Mouse (Mus musculus): ENCODE results near the gene Gga3. TPM values are rescaled to one million over a fixed set of nuclear protein-coding genes. Genes with fewer than 3 reads are reported as not detected.
A peak's percentile ranks its signal among the peaks of the same experiment; 100 is the strongest.

Gga3 gene
- total RNA-seq, 2 experiments from 2014 or later, result 18.0 to 20.7 TPM

DNA sequence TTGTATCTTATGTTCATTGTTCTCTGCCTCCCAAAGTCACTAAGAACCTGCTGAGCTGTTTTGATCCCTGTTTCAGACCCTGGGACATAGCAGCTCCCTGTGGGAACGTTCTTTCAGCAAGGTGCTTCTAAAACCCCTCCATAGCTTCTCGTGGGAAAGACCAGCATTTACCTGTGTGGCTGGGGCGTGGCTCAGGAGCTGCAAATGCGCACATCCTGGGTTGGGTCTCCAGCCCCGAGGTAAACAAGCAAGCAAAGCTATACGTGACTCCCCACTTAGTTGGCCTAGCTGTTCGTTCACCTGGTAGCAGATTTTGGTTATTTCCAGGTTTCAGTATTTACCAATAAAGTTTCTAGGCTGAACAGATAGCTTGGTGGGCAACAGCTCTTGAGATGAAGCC lies 28.4 kb upstream of the Gga3 start:
- no peak for ATAC-seq (replicated peaks; ENCODE audit: low FRiP score, poor library complexity, severe bottlenecking)

DNA sequence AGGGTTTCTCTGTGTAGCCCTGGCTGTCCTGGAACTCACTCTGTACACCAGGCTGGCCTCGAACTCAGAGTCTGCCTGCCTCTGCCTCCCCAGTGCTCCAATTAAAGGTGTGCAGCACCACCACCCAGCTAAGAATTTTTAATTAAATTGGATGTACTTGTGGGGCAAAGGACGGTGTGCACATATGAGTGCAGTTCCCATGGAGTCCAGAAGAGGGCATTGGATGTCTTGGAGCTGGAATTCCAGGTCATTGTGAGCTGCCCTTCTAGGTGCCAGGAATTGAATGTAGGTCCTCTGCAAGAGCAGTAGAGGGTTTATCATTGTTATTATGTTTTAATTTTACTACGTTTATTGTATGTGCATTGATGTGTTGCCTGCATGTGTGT lies 27.6 kb upstream of the Gga3 start:
- ATAC-seq (replicated peaks; ENCODE audit: low FRiP score, poor library complexity, severe bottlenecking), result no peak

DNA sequence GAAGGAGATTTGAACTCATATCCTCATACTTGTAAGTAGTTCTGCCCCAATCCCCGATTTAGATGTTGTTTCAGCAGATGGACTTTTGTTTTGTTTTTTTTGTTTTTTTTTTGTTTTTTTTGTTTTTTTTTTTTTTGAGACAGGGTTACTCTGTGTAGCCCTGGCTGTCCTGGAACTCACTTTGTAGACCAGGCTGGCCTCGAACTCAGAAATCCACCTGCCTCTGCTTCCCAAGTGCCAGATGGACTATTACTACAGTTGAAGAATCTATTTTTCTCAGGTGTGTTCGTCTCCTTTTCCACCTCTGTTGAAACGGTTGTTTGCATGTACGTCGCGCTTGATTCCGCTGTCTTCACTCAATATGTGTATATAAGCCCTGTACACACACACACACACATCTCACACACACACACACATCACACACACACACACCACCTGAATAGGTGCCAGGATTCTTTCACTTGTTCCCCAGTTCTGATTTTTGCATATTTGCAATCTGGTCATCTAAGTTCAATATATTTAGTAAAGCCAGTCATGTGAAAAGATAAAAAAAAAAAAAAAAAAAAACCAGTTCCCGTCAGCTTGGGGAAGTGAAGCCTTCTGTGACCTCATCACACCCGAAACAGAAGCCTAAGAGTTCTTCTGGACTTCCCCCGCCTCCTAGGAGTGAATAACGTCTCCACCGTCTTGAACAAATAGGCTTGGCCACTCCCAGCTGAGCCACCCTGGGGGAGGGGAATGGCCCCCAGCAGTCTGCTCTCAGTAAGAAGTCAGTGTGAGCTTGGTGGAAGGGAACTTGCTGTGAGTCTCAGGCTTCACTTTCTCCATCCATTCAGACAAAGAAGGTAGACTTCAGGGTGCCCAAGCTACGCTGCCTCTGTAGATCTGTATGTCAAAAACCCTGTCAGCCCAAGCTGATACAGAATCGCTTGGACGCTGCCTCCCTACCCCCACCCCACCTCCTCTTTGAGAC lies 27.0 kb upstream of the Gga3 start:
- no peak for ATAC-seq (replicated peaks; ENCODE audit: low FRiP score, poor library complexity, severe bottlenecking)

- ATAC-seq (replicated peaks; ENCODE audit: low FRiP score, poor library complexity, severe bottlenecking), result no peak
Observed at GRCm38 (mm10) chr11:115629734-115630531, 26.1 kb upstream of the Gga3 start.

DNA sequence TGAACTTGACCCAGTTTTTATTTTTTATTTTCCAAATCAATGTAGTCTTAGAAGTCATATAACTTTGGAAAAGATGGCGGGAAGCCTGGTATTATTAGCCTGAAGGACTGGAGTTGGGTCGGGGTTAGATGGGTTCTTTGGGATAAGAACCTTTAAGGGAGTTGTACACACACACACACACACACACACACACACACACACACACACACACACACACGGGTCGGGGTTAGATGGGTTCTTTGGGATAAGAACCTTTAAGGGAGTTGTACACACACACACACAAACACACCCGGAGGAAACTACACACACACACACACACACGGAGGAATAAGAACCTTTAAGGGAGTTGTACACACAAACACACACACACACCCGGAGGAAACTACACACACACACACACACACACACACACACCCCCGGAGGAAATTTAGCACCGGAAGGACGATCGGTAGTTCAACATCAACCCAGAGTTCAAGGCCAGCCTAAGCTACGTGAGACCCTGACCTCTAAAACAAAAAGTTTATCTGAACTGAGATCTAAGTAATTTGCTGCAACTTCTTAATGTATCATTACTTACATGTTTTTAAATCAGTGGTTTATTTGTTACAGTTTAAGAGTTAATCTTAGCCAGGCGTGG lies 24.7 kb upstream of the Gga3 start:
- peak; percentile 10 for ATAC-seq (replicated peaks; ENCODE audit: low FRiP score, poor library complexity, severe bottlenecking)

DNA sequence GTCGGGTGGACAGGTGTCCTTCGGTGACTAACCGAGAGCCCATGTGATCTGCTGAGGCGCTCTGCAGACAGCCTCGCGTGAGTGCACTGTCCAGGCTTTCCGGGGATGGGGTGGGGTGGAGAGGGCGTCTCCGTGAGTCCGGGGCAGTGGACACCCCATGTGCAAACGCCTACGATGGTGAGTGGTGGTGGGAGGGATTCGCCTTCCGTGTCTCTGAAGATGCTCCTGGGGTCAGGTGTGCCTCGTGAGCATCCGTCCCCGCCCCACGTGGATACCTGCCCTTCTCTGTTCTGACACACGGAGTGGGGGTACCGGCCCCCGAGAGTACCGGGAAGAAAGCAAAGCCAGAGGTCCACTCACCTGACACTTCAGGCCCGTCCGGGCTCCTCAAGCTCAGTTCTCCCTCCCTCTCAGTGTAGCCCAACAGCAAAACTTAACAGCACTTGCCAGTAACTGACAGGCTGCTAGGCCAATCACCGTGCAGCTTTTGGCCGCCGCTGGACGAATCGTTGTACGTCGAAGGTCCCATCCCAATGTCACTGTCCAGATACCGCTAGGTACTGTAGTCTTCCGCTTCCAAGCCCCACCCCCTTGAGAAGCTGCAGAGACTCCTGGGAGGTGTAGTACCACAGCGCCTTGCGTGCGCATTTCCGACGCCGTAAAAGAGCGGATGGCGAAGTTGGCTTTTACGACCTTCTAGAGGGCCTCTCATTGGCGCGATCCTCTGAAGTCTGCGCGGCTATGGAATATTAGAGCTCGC lies 24.0 kb upstream of the Gga3 start, which contains the start of gene Slc25a19:
TSS of gene Slc25a19 (minus strand) at position 591 of the 760 bp plus-strand sequence.
- peak; percentile 92 for ATAC-seq (replicated peaks; ENCODE audit: low FRiP score, poor library complexity, severe bottlenecking)

DNA sequence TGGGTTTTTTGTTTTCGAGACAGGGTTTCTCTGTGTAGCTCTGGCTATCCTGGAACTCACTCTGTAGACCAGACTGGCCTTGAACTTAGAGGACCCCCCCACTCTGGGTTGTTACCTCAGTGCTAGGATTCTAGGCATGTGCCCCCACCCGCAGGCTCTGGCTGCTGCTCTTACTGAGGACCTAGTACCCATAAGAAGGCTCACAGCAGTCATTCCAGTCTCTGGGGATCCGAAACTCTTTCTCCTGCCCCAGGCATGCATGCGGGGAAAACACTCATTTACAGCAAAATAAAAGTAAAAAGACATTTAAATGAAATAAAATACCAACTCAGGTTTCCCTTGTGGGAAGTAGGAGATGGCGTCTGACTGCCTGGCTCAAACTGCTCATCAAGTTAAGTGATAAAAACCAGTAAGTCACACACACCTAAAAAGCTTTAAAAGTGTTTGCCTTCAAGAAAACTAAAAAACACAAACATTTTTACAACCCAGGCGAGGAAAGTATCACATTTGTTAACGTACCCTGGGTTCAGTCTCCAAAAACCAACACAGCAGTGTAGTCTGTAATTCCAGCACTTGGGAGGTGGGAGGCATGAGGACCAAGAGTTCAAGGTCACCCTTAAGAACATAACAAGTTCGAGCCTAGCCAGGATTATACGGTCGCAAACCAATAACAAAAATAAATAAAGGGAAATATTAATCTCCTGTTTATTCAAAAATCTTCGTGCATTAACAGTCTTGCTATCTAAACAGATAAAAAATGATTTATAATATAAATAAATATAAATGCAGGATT lies 23.2 kb upstream of the Gga3 start:
- no peak for ATAC-seq (replicated peaks; ENCODE audit: low FRiP score, poor library complexity, severe bottlenecking)

GRCm38 (mm10) chr11:115625877-115626276 lies 22.0 kb upstream of the Gga3 start:
- no peak for ATAC-seq (replicated peaks; ENCODE audit: low FRiP score, poor library complexity, severe bottlenecking)

GRCm38 (mm10) chr11:115623487-115624070 lies 19.7 kb upstream of the Gga3 start:
- no peak for ATAC-seq (replicated peaks; ENCODE audit: low FRiP score, poor library complexity, severe bottlenecking)

DNA sequence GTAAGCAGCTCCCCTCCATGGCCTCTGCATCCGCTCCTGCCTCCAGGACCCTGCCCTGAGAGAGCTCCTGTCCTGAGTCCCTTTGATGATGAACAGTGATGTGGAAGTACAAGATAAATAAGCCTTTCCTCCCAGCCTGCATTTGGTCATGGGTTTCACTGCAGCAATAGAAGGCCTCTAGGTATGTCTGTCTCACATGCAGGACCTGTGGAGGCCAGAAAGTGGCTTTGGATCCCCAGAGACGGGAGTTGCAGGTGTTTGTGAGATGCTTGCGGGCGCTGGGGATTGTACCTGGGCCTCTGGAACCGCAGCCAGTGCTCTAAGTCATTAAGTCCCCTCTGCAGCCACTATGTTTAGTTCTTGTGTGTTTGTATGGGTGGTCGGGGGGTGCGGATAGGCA lies 16.1 kb upstream of the Gga3 start:
- no peak for ATAC-seq (replicated peaks; ENCODE audit: low FRiP score, poor library complexity, severe bottlenecking)

DNA sequence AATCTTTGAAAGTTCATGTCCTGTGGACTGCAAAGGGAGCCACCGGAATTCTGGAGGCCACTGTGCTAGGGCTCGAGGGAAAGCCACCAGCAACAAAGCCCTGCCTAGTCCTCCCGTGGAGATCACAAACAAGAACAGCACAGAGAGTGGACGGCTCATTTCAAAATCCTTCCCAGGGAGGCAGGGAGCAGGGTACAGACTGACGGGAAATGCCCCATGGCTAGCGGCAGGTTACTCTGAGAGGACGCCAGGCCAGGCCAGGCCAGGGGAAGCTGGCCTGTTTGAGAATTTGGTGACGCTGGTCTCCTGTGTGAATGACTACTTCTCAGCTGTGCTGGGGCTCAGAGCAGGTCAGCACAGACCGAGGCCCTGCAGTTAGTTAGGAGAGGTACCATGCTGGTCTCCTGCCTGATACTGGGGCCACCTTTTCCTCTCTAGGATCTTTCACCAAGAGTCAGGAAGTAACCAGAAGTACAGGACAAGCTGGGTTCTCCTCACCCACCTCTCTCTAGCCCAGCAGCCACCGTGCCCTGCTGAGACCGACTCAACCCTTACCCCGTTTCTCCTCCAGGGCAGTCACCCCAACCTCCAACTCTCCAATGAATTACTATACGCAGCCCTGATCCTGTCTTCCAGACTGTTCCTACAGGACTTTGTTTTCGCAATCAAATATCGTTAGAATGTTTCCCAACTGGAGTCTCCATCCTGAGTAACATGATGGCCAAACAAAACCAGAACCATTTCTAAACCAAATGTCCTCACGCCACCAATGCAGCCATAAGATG lies 15.1 kb upstream of the Gga3 start:
- no peak for ATAC-seq (replicated peaks; ENCODE audit: low FRiP score, poor library complexity, severe bottlenecking)

DNA sequence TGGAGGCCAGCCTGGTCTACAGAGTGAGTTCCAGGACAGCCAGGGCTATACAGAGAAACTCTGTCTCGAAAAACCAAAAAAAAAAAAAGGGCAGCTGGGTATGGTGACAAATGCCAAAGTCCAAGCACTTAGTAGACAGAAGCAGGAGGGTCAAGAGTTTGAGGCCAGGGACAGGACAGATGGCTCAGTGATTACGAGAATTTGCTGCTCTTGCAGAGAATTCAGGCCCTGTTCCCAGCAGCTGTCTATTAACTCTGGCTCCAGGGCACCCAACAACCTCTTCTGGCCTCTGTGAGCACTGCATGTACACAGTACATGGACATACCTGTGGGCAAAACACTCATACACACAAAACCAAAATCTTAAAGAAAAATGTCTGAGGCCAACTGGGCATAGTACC lies 14.2 kb upstream of the Gga3 start:
- ATAC-seq (replicated peaks; ENCODE audit: low FRiP score, poor library complexity, severe bottlenecking), result no peak

- no peak for ATAC-seq (replicated peaks; ENCODE audit: low FRiP score, poor library complexity, severe bottlenecking)
Observed at GRCm38 (mm10) chr11:115616893-115617292, 13.0 kb upstream of the Gga3 start.

- no peak for ATAC-seq (replicated peaks; ENCODE audit: low FRiP score, poor library complexity, severe bottlenecking)
Observed at GRCm38 (mm10) chr11:115616371-115616770, 12.5 kb upstream of the Gga3 start.

DNA sequence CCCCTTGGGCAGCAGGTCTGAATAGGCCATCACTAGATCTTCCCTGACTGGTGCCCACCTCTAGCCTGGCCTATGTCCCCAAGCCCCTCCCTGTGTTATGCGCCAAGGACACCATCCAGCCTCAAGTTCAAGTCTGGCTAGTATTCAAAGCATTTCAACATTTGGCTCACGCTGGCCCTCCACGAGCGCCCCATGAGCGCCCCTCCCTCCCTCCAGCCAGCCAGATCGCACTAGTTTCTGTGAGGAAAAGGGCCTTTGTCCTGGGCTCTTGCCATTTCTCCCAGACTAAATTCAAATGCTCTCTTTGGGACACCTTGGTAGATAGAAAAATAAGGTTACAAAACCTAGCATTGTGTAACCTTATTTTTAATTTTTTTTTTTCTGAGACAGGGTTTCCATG lies 12.0 kb upstream of the Gga3 start:
- ATAC-seq (replicated peaks; ENCODE audit: low FRiP score, poor library complexity, severe bottlenecking), result no peak

- no peak for ATAC-seq (replicated peaks; ENCODE audit: low FRiP score, poor library complexity, severe bottlenecking)
Observed at GRCm38 (mm10) chr11:115615108-115615825, 11.4 kb upstream of the Gga3 start.
